Mouse (Mus musculus) cerebellum, adult 2 months (tissue): ENCODE measurements at regions not wholly inside any gene's neighbourhood (a gene's known extent, or its start where the extent isn't known, plus 50 kb on each side); places are given as distances from the start of the nearest gene placed in this dataset.

Experiments
- CTCF ChIP-seq: fragments of 200-500 bp; IDR thresholded peaks from 2 replicates; pipeline ENCODE4 v1.5.1; 2011; ENCODE audit warnings: low read depth, mild to moderate bottlenecking, control low read depth, low read length, moderate library complexity, borderline replicate concordance; ENCODE audit not compliant: insufficient read depth
- POLR2A ChIP-seq: fragments of 200-500 bp; IDR thresholded peaks from 2 replicates; pipeline ENCODE4 v1.6.1; 2011; ENCODE audit warnings: low read length, control low read depth, borderline replicate concordance; ENCODE audit not compliant: insufficient read depth

- TF ChIP-seq CTCF (no peak), POLR2A (no peak)
Measured at GRCm38 (mm10) chr2:12815339-12815738, 108.5 kb upstream of the Pter start.
